Mouse (Mus musculus): ENCODE data around the gene Musk. TPM values are rescaled to one million over a fixed set of nuclear protein-coding genes. Genes with fewer than 3 reads are reported as not detected.
"Not testable (repeated sequence)": the region's sequence is repeated elsewhere in the genome, so short reads cannot be mapped to it uniquely, and the experiment has no call there.

Gene Musk
- polyA plus RNA-seq (2011; ENCODE audit: insufficient read length, low read depth, missing spikeins): 0.40 TPM in 1 of 2 replicates, not detected in the other

DNA sequence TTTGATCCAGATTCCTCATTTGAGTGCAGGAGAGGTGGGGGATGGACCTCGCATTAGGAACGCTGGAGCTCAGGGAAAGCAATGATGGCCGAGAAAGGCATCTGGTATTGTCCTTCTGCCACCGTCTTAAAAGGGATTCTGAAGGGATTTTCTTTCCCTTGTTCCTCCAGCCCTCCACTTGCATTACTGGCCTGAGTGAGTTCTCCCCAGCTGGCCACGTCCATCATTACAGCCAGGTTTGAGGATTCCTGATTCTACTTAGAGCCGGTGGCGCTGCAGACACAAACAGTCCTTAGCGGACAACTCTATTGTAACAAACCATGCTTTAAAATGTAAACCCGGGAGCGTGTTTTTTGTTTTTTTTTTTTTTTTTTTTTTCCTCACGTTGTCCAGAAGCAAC lies at the start of gene Musk:
Gene Musk, plus strand, starts transcription at position 274 of the 400 bp plus-strand sequence.
- H3K4me1 ChIP-seq (ENCODE audit: control insufficient read depth, insufficient read depth, low read length): no peaks in the 10 kb centered on the region
- TF ChIP-seq POLR2A (IDR thresholded peaks at IDR 0.05; ENCODE audit: low read depth, low read length): no peak
- no peak for TF ChIP-seq CTCF (IDR thresholded peaks at IDR 0.05; ENCODE audit: borderline replicate concordance, insufficient read depth, low read length)
- no peak within 1 kb of the TSS for H3K27ac ChIP-seq (ENCODE audit: insufficient read depth, low read length)
- no peak within 1 kb of the TSS for H3K4me3 ChIP-seq (ENCODE audit: insufficient read depth, low read length)

DNA sequence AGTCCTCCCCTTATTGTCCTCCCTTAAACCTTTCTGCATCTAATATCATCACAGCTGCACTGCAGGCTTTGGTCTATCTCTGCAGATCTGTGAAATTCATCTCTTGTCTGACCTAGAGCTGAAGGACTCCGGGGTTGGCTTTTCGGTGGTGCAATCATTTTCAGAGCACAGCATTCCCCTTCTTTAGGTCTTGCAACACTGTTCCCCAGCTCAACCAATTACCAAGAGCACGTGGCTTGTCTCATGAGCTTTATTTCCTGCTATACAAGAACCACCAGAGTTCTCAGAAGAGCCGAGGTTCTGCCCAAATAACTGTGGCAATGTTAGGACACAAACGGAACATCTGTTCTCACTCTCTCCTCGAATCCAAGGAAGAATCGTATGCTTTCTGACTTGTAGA lies 45.3 kb upstream of the Musk start:
- H3K4me3 ChIP-seq (ENCODE audit: insufficient read depth, low read length): no peak overlapping the region
- no peaks in the 10 kb centered on the region for H3K4me1 ChIP-seq (ENCODE audit: control insufficient read depth, insufficient read depth, low read length)
- TF ChIP-seq POLR2A (IDR thresholded peaks at IDR 0.05; ENCODE audit: low read depth, low read length) (no peak), CTCF (IDR thresholded peaks at IDR 0.05; ENCODE audit: borderline replicate concordance, insufficient read depth, low read length) (no peak)
- no peak overlapping the region for H3K27ac ChIP-seq (ENCODE audit: insufficient read depth, low read length)

DNA sequence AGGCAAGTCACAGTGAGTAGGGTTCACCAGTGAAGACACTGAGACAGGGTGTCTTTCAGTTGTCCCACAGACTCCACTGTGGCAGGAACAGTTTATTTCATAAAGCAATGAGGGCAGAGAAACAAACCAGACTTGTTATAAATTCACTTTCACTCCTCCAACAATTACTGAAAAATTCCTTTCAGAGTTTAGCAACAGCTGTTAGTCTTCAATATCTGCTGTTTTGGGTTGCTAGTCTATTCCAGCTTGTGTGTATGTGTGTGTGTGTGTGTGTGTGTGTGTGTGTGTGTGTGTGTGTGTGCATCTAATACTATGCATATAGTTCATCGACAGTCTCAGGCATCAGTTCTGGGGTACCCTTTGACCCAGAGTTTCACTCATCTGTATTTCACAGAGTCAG lies 40.2 kb upstream of the Musk start:
- Histone ChIP-seq H3K27ac (ENCODE audit: insufficient read depth, low read length) (no peak overlapping the region), H3K4me1 (ENCODE audit: control insufficient read depth, insufficient read depth, low read length) (no peaks in the 10 kb centered on the region), H3K4me3 (ENCODE audit: insufficient read depth, low read length) (no peak overlapping the region)
- TF ChIP-seq POLR2A (IDR thresholded peaks at IDR 0.05; ENCODE audit: low read depth, low read length) (no peak), CTCF (IDR thresholded peaks at IDR 0.05; ENCODE audit: borderline replicate concordance, insufficient read depth, low read length) (no peak)

DNA sequence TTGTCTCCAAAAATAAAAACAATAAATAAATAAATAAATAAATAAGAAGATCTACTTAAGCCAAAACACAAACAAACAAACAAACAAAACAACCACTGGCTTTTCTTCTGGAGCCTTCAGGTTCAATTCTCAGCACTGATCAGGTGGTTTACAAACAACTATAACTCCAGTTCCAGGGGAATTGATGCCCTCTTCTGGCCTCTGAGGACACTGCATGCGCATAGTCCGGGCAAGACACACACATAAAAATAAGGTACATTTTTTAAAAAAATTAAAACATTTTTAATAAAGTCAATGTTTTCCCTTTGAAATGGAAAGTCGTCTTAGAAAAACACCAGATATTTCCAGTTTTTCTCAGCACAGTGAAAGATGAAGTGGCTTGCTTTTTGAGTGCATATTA lies 33.4 kb upstream of the Musk start:
- no peak overlapping the region for H3K4me3 ChIP-seq (ENCODE audit: insufficient read depth, low read length)
- no peak overlapping the region for H3K27ac ChIP-seq (ENCODE audit: insufficient read depth, low read length)
- no peaks in the 10 kb centered on the region for H3K4me1 ChIP-seq (ENCODE audit: control insufficient read depth, insufficient read depth, low read length)
- TF ChIP-seq POLR2A (IDR thresholded peaks at IDR 0.05; ENCODE audit: low read depth, low read length): no peak
- peak; percentile 12; the same call in 1 of the 2 replicates for TF ChIP-seq CTCF (IDR thresholded peaks at IDR 0.05; ENCODE audit: borderline replicate concordance, insufficient read depth, low read length)

DNA sequence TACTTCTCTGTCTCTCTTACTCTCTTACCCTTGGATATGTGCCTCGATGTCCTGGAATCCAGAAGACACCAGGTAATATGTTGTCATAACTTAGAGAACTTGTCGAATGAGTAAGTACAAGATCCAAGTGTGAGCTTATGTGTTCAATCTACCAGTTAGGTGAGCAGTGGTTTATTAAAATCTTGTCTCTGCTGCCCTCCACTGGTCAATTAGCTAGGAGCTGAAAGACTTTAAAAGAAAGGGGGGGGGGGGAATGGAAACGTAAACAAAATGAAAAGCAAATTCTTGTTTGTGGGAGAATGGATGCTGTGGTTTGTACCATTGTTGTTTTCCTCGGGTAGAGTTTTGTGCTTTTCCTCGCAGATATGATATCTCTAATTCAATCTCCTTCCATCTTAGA lies 32.4 kb upstream of the Musk start:
- Histone ChIP-seq H3K4me3 (ENCODE audit: insufficient read depth, low read length) (no peak overlapping the region), H3K4me1 (ENCODE audit: control insufficient read depth, insufficient read depth, low read length) (no peaks in the 10 kb centered on the region), H3K27ac (ENCODE audit: insufficient read depth, low read length) (no peak overlapping the region)
- no peak for TF ChIP-seq POLR2A (IDR thresholded peaks at IDR 0.05; ENCODE audit: low read depth, low read length)

DNA sequence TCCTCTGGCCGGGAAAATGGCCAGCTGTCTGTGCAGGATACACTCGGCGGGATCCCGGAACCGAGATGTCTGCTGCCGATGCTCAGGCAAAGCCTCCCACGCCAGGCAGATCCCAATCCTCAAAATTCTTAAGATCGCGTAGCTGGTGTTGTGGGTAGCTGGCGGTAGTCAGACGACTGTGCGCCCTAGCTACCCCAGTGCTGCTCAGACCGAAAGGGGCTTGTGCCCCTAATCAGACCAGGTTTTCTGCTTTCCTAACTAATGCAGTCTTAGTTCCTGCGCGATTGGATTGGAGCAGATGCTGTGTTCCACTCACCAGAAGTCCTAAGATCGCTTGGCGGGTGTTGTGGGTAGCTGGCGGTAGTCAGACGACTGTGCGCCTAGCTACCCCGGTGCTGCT lies 25.0 kb upstream of the Musk start:
- not testable (repeated sequence) for H3K27ac ChIP-seq (ENCODE audit: insufficient read depth, low read length); H3K4me1 ChIP-seq (ENCODE audit: control insufficient read depth, insufficient read depth, low read length); H3K4me3 ChIP-seq (ENCODE audit: insufficient read depth, low read length)

DNA sequence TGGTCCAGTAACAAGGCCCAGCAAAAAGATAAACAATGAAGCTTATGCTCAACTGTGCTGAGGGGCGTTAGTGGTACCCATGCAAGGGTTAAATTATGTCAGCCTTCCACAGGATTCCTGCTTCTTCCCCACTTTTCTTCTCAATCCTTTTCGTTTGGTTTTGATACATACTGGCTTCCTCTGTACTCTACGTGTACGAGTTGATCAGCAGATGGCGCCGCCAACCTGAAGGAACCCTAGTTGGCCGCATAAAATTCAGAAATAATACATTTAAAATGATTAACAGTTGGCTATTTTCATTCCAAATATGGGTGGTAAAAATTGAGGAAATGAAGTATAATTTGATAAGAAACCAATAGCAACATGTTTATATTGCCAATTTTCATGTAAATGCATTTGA lies 19.5 kb upstream of the Musk start:
- Histone ChIP-seq H3K4me1 (ENCODE audit: control insufficient read depth, insufficient read depth, low read length) (peaks cover 2% of the 10 kb centered on the region; the same call in 1 of the 2 replicates), H3K4me3 (ENCODE audit: insufficient read depth, low read length) (no peak overlapping the region), H3K27ac (ENCODE audit: insufficient read depth, low read length) (no peak overlapping the region)
- no peak for TF ChIP-seq POLR2A (IDR thresholded peaks at IDR 0.05; ENCODE audit: low read depth, low read length)
- TF ChIP-seq CTCF (IDR thresholded peaks at IDR 0.05; ENCODE audit: borderline replicate concordance, insufficient read depth, low read length): peak; percentile 53; the same call in 1 of the 2 replicates

DNA sequence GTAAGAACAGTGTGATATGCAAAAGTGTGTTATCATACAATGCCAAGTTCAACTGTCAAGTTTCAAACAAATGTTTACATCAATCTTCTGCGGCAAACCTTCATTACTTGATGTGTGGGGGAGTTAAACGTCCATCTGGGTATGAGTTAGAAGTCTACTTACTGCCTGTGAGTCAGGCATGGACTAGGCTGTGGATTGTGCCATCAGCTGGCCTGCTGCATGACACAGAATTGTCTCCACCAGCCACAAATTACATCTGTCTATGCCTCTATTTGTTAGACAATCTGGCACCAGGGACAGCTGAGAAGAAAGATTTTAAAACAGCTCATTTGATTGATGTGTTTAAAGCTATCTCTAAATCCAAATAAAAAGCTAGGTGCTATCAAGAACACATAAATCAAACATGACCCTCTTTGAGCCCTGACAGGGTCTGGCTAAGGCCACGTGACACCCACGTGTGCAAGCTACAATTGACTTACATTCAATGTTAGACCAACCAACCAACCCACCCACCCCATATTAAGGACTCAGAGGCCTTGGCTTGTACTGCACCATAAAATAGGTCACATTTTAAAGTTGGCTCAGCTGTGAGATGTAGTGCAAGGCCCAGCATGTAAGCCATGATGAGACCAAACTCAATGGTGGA lies 16.7 kb upstream of the Musk start:
- H3K27ac ChIP-seq (ENCODE audit: insufficient read depth, low read length): no peak overlapping the region
- no peak overlapping the region for H3K4me3 ChIP-seq (ENCODE audit: insufficient read depth, low read length)
- H3K4me1 ChIP-seq (ENCODE audit: control insufficient read depth, insufficient read depth, low read length): peaks cover 9% of the 10 kb centered on the region
- TF ChIP-seq CTCF (IDR thresholded peaks at IDR 0.05; ENCODE audit: borderline replicate concordance, insufficient read depth, low read length): no peak
- TF ChIP-seq POLR2A (IDR thresholded peaks at IDR 0.05; ENCODE audit: low read depth, low read length): no peak

DNA sequence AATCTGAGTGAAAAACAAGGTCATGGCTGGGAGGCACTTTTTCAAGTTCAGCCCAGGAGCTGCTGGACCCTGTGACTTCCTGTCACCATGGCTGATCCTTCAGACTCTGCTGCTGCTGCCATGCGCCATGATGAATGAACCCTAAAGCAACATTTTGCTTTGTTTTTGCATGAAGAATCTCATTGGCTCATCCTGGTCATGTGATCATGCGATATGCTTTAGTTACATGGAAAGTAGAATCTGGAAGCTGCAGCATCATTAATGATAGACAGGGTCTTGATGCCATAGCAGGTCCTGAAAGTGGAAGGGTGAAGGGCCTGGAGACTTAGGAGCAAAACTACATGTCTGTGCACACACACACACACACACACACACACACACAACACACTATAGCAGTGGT lies 15.8 kb upstream of the Musk start:
- TF ChIP-seq CTCF (IDR thresholded peaks at IDR 0.05; ENCODE audit: borderline replicate concordance, insufficient read depth, low read length) (no peak), POLR2A (IDR thresholded peaks at IDR 0.05; ENCODE audit: low read depth, low read length) (no peak)
- peaks cover 9% of the 10 kb centered on the region for H3K4me1 ChIP-seq (ENCODE audit: control insufficient read depth, insufficient read depth, low read length)
- H3K4me3 ChIP-seq (ENCODE audit: insufficient read depth, low read length): no peak overlapping the region
- no peak overlapping the region for H3K27ac ChIP-seq (ENCODE audit: insufficient read depth, low read length)

DNA sequence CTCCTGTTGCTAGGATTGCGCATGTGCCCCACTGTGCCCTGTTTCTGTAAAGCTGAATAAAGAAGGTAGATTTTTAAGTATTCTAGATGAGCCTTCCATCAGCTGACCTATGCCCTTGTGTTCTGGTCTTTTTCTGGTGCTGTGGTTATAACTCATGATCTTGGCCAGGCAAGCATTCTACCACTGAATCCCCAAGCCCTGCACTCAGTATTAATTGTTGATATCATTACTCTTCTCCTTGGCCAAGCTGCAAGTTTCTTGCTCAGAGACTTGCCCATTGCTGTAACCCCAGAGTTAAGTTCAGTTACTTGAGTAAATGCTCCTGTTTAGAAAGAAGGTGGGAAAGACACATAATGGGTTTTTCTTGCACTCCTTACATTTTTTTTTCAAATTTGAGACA lies 14.8 kb upstream of the Musk start:
- no peak overlapping the region for H3K27ac ChIP-seq (ENCODE audit: insufficient read depth, low read length)
- no peak overlapping the region for H3K4me3 ChIP-seq (ENCODE audit: insufficient read depth, low read length)
- peaks cover 10% of the 10 kb centered on the region for H3K4me1 ChIP-seq (ENCODE audit: control insufficient read depth, insufficient read depth, low read length)
- TF ChIP-seq POLR2A (IDR thresholded peaks at IDR 0.05; ENCODE audit: low read depth, low read length): no peak
- TF ChIP-seq CTCF (IDR thresholded peaks at IDR 0.05; ENCODE audit: borderline replicate concordance, insufficient read depth, low read length): no peak
